Mouse (Mus musculus) splenic B cell, adult 2 months (primary cell): ENCODE measurements around the gene Hypm.

Experiments
- DNase-seq: peaks from one replicate; pipeline ENCODE4 v3.0.0-alpha.2; 2011; ENCODE audit warnings: low read depth, low spot score
- H3K27me3 ChIP-seq: 2 replicates; pipeline ENCODE4 v1.6.1; 2012; ENCODE audit warnings: mild to moderate bottlenecking, low read length, moderate library complexity, mixed read lengths; ENCODE audit not compliant: control insufficient read depth, poor library complexity, insufficient read depth, severe bottlenecking
- H3K36me3 ChIP-seq: 2 replicates; pipeline ENCODE4 v1.6.1; 2012; ENCODE audit warnings: mild to moderate bottlenecking, low read length, moderate library complexity, mixed read lengths; ENCODE audit not compliant: control insufficient read depth, poor library complexity, insufficient read depth, severe bottlenecking

The Hypm gene

GRCm38 (mm10) chrX:9846628-9847027 is at the start of gene Hypm:
Gene Hypm, plus strand, starts transcription at chrX:9846928.
- DNase-seq: no peak
- H3K27me3 ChIP-seq: no peaks in the 10 kb centered on the region
- H3K36me3 ChIP-seq: no peaks in the 10 kb centered on the region

DNA sequence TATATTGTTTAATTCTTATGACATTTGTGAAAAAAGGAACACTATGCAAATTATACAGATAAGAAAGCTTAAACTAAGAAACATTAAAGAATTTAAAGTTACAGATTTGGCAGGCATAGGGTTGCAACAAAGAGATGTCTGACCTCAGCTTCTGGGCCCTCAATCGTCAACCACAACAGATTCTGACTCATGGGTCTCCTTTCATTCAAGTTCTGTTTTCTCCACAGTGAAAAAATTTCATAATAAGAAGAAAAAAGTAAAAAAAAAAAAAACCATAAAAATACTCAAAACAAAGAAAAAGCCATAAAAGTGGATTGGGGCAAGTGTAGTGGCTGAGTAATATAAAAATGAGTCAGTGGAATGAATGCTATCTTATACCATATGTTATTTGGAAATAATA is 36.6 kb upstream of the Hypm start:
- no peak for DNase-seq
- no peaks in the 10 kb centered on the region for H3K36me3 ChIP-seq
- H3K27me3 ChIP-seq: no peaks in the 10 kb centered on the region

GRCm38 (mm10) chrX:9812469-9812868 is 34.3 kb upstream of the Hypm start:
- no peak for DNase-seq
- Histone ChIP-seq H3K36me3 (no peaks in the 10 kb centered on the region), H3K27me3 (no peaks in the 10 kb centered on the region)

- Histone ChIP-seq H3K27me3 (no peaks in the 10 kb centered on the region), H3K36me3 (no peaks in the 10 kb centered on the region)
- DNase-seq: no peak
Measured at GRCm38 (mm10) chrX:9834779-9835178, 11.9 kb upstream of the Hypm start.

GRCm38 (mm10) chrX:9849403-9849802 is 2.7 kb downstream of the Hypm start, which contains the start of gene H2al3:
Gene H2al3, plus strand, starts transcription at chrX:9849703.
- Histone ChIP-seq H3K36me3 (no peaks in the 10 kb centered on the region), H3K27me3 (no peaks in the 10 kb centered on the region)
- no peak for DNase-seq

- Histone ChIP-seq H3K27me3 (no peaks in the 10 kb centered on the region), H3K36me3 (no peaks in the 10 kb centered on the region)
- no peak for DNase-seq
Measured at GRCm38 (mm10) chrX:9861859-9862258, 15.1 kb downstream of the Hypm start.

DNA sequence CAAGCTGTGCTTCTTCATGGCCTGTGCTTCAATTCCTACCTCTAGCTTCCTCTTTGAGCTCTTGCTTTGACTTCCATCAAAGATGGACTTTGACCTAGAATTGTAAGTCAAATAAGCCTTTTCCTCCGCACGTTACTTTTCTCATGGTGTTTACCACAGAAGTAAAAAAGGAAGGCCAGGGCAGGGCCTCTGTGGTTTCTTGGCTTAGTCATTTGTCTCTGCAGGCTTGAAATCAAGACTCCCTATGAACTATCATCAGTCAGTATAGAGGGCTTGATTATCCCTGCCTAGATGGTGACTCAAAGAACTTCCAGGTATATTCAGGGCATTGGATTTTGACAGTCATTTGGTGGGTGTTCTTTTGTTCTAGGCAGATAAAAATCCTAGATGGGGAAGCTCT is 28.8 kb downstream of the Hypm start:
- Histone ChIP-seq H3K36me3 (no peaks in the 10 kb centered on the region), H3K27me3 (no peaks in the 10 kb centered on the region)
- DNase-seq: no peak

- H3K27me3 ChIP-seq: no peaks in the 10 kb centered on the region
Measured at GRCm38 (mm10) chrX:9885322-9885721, 38.6 kb downstream of the Hypm start, which contains the start of gene Sytl5. Gene Sytl5, plus strand, starts transcription at chrX:9885622.

More at GRCm38 (mm10) chrX:9885322-9885721, 38.6 kb downstream of the Hypm start, which contains the start of gene Sytl5:
- no peaks in the 10 kb centered on the region for H3K36me3 ChIP-seq
- DNase-seq: no peak
